Mouse (Mus musculus): ENCODE measurements around the gene Crim1. TPM values are rescaled to one million over a fixed set of nuclear protein-coding genes. Genes with fewer than 3 reads are reported as not detected.

Crim1 gene
- polyA plus RNA-seq, 1 experiment: 7.1 TPM

DNA sequence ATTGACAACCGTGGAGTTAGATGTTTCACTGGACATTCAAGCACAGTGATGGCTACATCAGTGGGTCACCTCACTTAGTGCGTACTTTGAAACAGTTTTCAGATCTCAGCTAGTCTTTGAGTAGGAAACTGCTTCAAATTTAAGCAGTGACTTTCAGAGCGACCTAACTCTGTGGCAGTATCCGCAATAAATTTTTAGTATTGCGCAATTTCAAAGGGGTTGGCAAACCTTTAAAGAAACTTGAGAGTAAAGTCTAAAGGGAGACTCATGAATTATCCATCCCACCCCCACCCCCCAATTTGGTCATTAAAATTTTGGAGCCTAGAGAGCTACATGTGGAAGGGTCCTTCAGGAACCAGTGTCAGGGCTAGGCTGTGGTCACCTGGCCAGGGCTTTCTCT, 31.5 kb downstream of the Crim1 start:
- TF ChIP-seq USF1 (IDR thresholded peaks at IDR 0.05; ENCODE audit: low read depth) (no peak), MAX (IDR thresholded peaks at IDR 0.05) (no peak), FOSL1 (IDR thresholded peaks at IDR 0.05; ENCODE audit: insufficient read depth, low read length, poor library complexity, severe bottlenecking) (no peak), CTCF (IDR thresholded peaks at IDR 0.05; ENCODE audit: control insufficient read depth, insufficient read depth, insufficient read length) (no peak), CEBPB (IDR thresholded peaks at IDR 0.05; ENCODE audit: low read depth) (peak; percentile 78)
- H3K79me3 ChIP-seq (ENCODE audit: low read depth): peaks cover 2% of the 10 kb centered on the region
- H3K36me3 ChIP-seq (ENCODE audit: control insufficient read depth, insufficient read depth): no peaks in the 10 kb centered on the region

DNA sequence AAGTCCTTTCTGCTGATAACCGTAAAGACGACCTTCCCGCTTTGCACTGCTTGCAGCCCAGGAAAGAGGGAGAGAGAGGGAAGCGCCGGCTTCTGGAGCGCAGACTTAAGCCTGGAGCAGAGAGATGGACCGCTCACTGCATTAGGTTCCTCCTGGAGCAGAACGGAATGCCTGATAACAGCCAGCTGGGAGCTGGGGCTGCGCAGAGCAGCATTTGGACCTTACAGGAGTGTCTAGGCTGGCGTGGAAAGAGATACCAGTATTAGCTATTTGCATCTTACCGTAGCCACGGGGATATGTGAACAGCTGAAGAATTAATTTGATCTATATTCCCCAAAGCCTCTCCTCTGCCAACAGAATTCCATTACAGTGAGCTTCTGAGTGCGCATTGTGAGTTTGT, 32.7 kb downstream of the Crim1 start:
- no peaks in the 10 kb centered on the region for H3K27me3 ChIP-seq (ENCODE audit: control insufficient read depth, insufficient read depth, insufficient read length)
- no peak overlapping the region for H3K4me3 ChIP-seq (ENCODE audit: insufficient read depth, poor library complexity, severe bottlenecking)
- H3ac ChIP-seq (ENCODE audit: control insufficient read depth, insufficient read length, low read depth): no peak overlapping the region
- no peaks in the 10 kb centered on the region for H3K36me3 ChIP-seq (ENCODE audit: control insufficient read depth, insufficient read depth)
- no peak for TF ChIP-seq MYOG (IDR thresholded peaks at IDR 0.05; ENCODE audit: control insufficient read depth, extremely low read depth, insufficient read length)
- TF ChIP-seq CEBPB (IDR thresholded peaks at IDR 0.05; ENCODE audit: low read depth): no peak
- no peak for TF ChIP-seq FOSL1 (IDR thresholded peaks at IDR 0.05; ENCODE audit: insufficient read depth, low read length, poor library complexity, severe bottlenecking)
- no peak for TF ChIP-seq USF1 (IDR thresholded peaks at IDR 0.05; ENCODE audit: low read depth)
- no peak for TF ChIP-seq MAX (IDR thresholded peaks at IDR 0.05)
- TF ChIP-seq MYOD1 (IDR thresholded peaks at IDR 0.05; ENCODE audit: control insufficient read depth, insufficient read length, low read depth): no peak
- TF ChIP-seq CTCF (IDR thresholded peaks at IDR 0.05; ENCODE audit: control insufficient read depth, insufficient read depth, insufficient read length): no peak
- H3K79me2 ChIP-seq (ENCODE audit: control insufficient read depth, insufficient read depth): peaks cover 21% of the 10 kb centered on the region
- H3K79me3 ChIP-seq (ENCODE audit: low read depth): peaks cover 2% of the 10 kb centered on the region

More for the DNA sequence above, 31.5 kb downstream of the Crim1 start:
- no peak overlapping the region for H3ac ChIP-seq (ENCODE audit: control insufficient read depth, insufficient read length, low read depth)
- H3K4me3 ChIP-seq (ENCODE audit: insufficient read depth, poor library complexity, severe bottlenecking): no peak overlapping the region
- no peaks in the 10 kb centered on the region for H3K27me3 ChIP-seq (ENCODE audit: control insufficient read depth, insufficient read depth, insufficient read length)
- peaks cover 21% of the 10 kb centered on the region for H3K79me2 ChIP-seq (ENCODE audit: control insufficient read depth, insufficient read depth)

DNA sequence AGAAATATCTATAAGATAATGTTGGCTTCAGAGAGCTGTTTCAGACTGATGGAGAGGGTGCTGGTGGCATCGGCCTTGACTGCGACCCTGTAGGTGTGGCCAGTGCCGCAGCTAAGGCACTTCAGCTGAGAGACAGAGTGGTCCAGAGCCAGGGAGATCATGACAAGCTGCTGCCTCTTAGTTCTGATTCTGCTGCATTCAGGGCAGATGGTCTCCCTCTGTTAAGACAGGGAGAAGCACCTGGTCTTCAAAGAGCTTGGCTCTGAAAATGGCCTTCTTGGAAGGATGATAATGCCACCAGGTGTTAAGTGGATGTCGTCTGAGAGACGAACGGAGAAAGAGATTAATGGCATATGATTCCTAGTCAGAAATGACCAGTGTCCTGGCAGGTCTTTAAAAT, 33.8 kb downstream of the Crim1 start:
- H3K79me3 ChIP-seq (ENCODE audit: low read depth): peaks cover 2% of the 10 kb centered on the region
- H3K27me3 ChIP-seq (ENCODE audit: control insufficient read depth, insufficient read depth, insufficient read length): no peaks in the 10 kb centered on the region
- no peak overlapping the region for H3ac ChIP-seq (ENCODE audit: control insufficient read depth, insufficient read length, low read depth)
- TF ChIP-seq MAX (IDR thresholded peaks at IDR 0.05) (no peak), FOSL1 (IDR thresholded peaks at IDR 0.05; ENCODE audit: insufficient read depth, low read length, poor library complexity, severe bottlenecking) (no peak), CTCF (IDR thresholded peaks at IDR 0.05; ENCODE audit: control insufficient read depth, insufficient read depth, insufficient read length) (no peak), CEBPB (IDR thresholded peaks at IDR 0.05; ENCODE audit: low read depth) (no peak), MYOG (IDR thresholded peaks at IDR 0.05; ENCODE audit: control insufficient read depth, extremely low read depth, insufficient read length) (no peak)
- peaks cover 21% of the 10 kb centered on the region for H3K79me2 ChIP-seq (ENCODE audit: control insufficient read depth, insufficient read depth)
- H3K36me3 ChIP-seq (ENCODE audit: control insufficient read depth, insufficient read depth): no peaks in the 10 kb centered on the region
- no peak overlapping the region for H3K4me3 ChIP-seq (ENCODE audit: insufficient read depth, poor library complexity, severe bottlenecking)

DNA sequence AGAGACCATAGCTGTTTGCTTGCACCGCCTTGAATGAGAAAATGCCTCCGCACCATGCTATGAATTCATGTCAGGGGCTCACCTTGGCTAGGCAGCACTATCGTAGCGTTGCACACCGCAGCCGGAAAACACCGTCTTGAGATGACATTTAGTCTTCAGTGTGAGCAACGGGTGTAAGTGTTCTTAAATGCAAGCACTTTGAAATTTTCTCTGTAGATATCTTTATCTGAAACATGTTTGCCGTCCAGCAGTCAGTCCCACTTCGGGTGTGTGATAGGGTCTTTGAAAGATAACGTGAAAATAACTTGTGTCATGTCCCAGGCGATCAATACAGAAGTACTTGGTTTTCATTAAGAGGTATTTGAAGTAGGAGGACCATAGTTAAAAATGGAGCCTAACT, 36.1 kb downstream of the Crim1 start:
- Histone ChIP-seq H3K4me3 (ENCODE audit: insufficient read depth, poor library complexity, severe bottlenecking) (no peak overlapping the region), H3K27me3 (ENCODE audit: control insufficient read depth, insufficient read depth, insufficient read length) (no peaks in the 10 kb centered on the region), H3K79me2 (ENCODE audit: control insufficient read depth, insufficient read depth) (peaks cover 5% of the 10 kb centered on the region), H3K79me3 (ENCODE audit: low read depth) (no peaks in the 10 kb centered on the region), H3ac (ENCODE audit: control insufficient read depth, insufficient read length, low read depth) (no peak overlapping the region), H3K36me3 (ENCODE audit: control insufficient read depth, insufficient read depth) (peaks cover 3% of the 10 kb centered on the region)
- TF ChIP-seq CEBPB (IDR thresholded peaks at IDR 0.05; ENCODE audit: low read depth) (no peak), MAX (IDR thresholded peaks at IDR 0.05) (no peak), CTCF (IDR thresholded peaks at IDR 0.05; ENCODE audit: control insufficient read depth, insufficient read depth, insufficient read length) (no peak), FOSL1 (IDR thresholded peaks at IDR 0.05; ENCODE audit: insufficient read depth, low read length, poor library complexity, severe bottlenecking) (no peak)

DNA sequence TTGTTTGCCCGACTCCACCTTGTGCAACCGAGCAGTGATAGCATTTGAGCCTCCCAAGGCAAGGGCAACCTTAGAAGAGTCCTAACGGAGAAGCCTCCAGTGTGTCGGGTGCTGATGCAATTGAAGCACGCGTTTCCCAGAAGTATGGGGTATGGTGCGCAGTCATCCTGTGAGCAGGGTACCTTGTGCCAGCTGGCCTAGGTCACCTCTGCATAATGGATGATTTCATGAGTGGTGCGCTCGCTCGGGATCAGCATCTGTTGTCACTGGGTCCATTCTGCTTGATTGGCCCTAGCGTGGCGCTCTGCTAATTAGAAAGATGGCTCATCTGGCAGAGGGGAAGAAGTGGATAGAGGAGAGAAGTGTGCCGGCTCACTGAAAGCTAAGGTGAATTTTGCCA, 37.9 kb downstream of the Crim1 start:
- Histone ChIP-seq H3K4me3 (ENCODE audit: insufficient read depth, poor library complexity, severe bottlenecking) (no peak overlapping the region), H3K36me3 (ENCODE audit: control insufficient read depth, insufficient read depth) (peaks cover 3% of the 10 kb centered on the region), H3K79me2 (ENCODE audit: control insufficient read depth, insufficient read depth) (peaks cover 7% of the 10 kb centered on the region), H3K79me3 (ENCODE audit: low read depth) (no peaks in the 10 kb centered on the region), H3K27me3 (ENCODE audit: control insufficient read depth, insufficient read depth, insufficient read length) (no peaks in the 10 kb centered on the region), H3ac (ENCODE audit: control insufficient read depth, insufficient read length, low read depth) (no peak overlapping the region)
- TF ChIP-seq MYOD1 (IDR thresholded peaks at IDR 0.05; ENCODE audit: control insufficient read depth, insufficient read length, low read depth) (no peak), CEBPB (IDR thresholded peaks at IDR 0.05; ENCODE audit: low read depth) (no peak), FOSL1 (IDR thresholded peaks at IDR 0.05; ENCODE audit: insufficient read depth, low read length, poor library complexity, severe bottlenecking) (no peak), MYOG (IDR thresholded peaks at IDR 0.05; ENCODE audit: control insufficient read depth, extremely low read depth, insufficient read length) (no peak), CTCF (IDR thresholded peaks at IDR 0.05; ENCODE audit: control insufficient read depth, insufficient read depth, insufficient read length) (no peak), USF1 (IDR thresholded peaks at IDR 0.05; ENCODE audit: low read depth) (no peak), MAX (IDR thresholded peaks at IDR 0.05) (no peak)

DNA sequence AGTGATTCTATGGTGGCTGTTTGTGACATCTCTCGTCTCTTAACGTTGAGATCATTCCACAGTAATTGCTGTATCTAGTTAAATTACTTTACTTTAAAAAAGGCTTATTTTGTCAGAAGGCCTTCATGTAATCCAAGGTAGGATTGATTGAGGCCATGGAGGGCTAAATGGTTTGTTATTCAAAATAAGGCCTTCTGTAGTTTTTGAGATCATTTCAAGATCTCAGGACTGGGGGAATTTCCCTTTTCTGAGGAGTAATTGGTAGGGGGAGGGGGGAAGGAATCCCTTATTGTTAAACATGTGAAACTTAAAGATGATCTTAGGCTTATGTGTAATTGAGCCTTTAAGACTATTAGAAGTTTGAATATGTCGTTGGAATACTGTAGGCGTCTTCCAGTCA, 40.1 kb downstream of the Crim1 start:
- no peaks in the 10 kb centered on the region for H3K27me3 ChIP-seq (ENCODE audit: control insufficient read depth, insufficient read depth, insufficient read length)
- H3K36me3 ChIP-seq (ENCODE audit: control insufficient read depth, insufficient read depth): peaks cover 3% of the 10 kb centered on the region
- no peak overlapping the region for H3K4me3 ChIP-seq (ENCODE audit: insufficient read depth, poor library complexity, severe bottlenecking)
- TF ChIP-seq MYOG (IDR thresholded peaks at IDR 0.05; ENCODE audit: control insufficient read depth, extremely low read depth, insufficient read length) (no peak), USF1 (IDR thresholded peaks at IDR 0.05; ENCODE audit: low read depth) (no peak), FOSL1 (IDR thresholded peaks at IDR 0.05; ENCODE audit: insufficient read depth, low read length, poor library complexity, severe bottlenecking) (no peak), CTCF (IDR thresholded peaks at IDR 0.05; ENCODE audit: control insufficient read depth, insufficient read depth, insufficient read length) (no peak), CEBPB (IDR thresholded peaks at IDR 0.05; ENCODE audit: low read depth) (no peak), MYOD1 (IDR thresholded peaks at IDR 0.05; ENCODE audit: control insufficient read depth, insufficient read length, low read depth) (no peak), MAX (IDR thresholded peaks at IDR 0.05) (no peak)
- H3K79me3 ChIP-seq (ENCODE audit: low read depth): peaks cover 2% of the 10 kb centered on the region
- H3ac ChIP-seq (ENCODE audit: control insufficient read depth, insufficient read length, low read depth): no peak overlapping the region
- H3K79me2 ChIP-seq (ENCODE audit: control insufficient read depth, insufficient read depth): peaks cover 7% of the 10 kb centered on the region

Measured in C2C12 (cell line).